Mouse (Mus musculus) right cerebral cortex, adult 18-20 months (tissue): ENCODE data around the gene Ireb2.
"Not testable (repeated sequence)": the region's sequence is repeated elsewhere in the genome, so short reads cannot be mapped to it uniquely, and the experiment has no call there.

Experiments used
- DNase-seq: peaks from one replicate; pipeline ENCODE4 v3.0.0; 2022; ENCODE audit warnings: mixed read lengths

The Ireb2 gene

DNA sequence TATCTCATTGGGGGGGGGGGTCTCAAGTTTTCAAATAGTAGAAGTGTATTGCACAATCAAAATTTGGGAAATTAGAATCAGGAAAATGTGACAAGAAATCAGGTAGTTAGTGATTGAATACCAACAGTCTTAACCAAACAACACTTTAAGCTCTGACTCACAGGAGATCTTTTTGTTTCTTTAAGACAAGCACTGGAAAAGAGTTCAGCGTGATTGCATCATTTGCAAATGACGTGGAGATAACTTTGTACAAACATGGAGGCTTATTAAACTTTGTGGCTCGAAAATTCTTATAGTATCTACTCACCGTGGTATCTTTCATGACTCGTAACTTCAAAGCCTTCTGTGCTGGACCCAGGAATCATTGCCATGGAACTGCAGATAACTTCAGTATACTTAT lies 45.9 kb downstream of the Ireb2 start:
- no peak for DNase-seq

DNA sequence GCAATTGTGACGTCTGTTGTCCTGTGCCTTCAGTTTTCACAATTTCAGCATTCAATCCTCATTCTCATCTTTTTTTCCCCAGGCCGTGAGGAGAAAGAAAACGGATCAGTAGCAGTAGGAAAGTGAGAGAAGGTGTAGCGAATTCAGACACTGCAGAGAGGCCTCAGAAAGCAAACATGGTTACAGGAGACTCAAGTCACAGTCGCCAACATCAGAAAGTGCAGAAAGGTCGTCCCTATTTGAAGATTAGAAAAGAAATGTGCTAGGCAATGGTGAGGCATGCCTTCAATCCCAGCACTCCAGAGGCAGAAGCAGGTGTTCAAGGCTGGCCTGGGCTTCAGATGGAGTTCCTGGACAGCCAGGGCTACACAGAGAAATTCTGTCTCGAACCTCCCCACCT lies 52.0 kb downstream of the Ireb2 start:
- no peak for DNase-seq

DNA sequence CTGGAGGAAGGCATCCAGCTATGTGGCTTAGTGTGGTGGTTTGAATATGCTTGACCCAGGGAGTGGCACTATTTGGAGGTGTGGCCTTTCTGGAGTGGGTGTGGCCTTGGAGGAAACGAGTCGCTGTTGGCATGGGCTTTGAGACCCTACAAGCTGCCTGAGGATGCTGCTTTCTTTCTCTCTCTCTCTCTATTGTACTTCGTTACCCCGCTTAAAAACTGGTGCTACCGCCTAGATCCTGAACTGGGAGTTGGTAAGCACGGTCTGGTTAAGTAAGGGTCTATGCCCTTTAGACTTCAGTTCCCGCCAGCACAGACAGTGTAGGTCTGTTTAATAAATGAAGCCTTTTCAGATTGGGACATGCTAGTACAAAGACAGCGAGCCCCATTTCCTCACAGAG lies 52.8 kb downstream of the Ireb2 start:
- DNase-seq, result no peak

DNA sequence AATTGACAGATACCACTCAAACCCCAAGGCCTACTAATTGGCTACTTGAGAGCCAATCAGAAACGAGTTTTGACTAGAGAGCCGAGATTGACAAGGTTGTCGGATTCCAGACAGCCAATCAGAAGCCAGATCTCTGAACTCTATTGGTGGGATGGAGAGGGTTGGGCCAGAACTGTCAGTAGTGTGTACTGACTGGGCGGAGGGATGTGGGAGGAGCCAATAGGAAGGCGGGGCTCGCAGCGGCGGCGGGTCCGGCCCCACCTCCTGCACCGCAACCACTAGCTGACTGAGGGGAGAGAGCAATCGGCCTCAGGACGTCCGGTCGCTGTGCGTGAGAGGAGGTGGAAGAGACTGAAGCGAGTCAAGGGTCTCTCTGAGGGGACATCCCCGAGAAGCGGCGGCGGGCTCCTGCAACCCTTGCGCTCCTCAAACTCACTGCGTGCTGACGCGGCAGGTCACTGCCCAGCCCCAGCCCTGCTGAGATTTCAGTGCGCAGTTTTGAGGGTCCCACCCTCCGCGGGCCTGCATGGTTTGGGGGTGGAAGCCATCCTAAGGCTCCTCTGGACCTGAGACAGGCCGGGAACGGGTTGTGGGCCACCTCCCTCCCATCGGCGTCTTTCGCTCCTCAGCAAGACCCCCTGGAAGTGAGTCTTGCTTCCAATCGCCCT lies 53.6 kb downstream of the Ireb2 start, which contains the start of gene Hykk:
TSS of gene Hykk (plus strand) at position 274 of the 668 bp plus-strand sequence.
- peak; percentile 94 for DNase-seq

DNA sequence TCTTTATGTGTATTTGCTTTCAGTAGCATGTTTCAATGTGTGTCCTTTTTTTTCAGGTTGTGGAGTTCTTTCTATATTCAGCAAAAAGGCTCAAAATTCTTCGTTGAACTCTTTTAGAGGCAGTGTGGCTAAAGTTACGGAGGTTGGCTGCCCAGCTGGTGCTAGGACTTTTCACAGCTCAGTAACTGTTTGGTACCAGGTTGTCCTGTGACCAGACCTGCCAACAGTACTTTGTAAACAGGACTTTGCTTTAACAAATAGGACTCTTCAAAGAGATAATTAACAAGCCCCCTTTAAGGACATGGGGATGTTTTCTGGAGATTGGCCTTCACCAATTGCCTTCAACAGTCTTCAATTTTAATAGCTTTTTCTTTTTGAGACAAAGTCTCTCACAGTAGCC lies 54.6 kb downstream of the Ireb2 start:
- DNase-seq, result no peak

DNA sequence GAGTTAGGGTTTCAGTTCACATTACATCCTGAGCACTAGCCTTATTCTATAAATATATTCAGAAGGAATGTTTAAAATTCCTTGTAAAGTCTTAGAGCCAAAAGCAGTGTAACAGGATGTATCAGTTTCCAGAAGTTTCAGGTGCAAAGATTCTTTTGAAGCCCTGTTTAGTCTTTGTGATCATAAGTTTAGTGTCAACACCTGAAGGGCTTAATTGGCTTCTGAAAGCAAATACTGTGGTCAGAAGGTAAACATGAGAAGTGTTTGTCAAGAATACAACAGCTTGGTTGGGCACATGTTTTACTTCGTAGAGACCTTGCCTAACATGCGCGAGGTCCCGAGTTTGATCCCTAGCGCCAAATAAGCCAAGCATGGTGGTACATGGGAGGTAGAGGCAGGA lies 55.2 kb downstream of the Ireb2 start:
- no peak for DNase-seq

DNA sequence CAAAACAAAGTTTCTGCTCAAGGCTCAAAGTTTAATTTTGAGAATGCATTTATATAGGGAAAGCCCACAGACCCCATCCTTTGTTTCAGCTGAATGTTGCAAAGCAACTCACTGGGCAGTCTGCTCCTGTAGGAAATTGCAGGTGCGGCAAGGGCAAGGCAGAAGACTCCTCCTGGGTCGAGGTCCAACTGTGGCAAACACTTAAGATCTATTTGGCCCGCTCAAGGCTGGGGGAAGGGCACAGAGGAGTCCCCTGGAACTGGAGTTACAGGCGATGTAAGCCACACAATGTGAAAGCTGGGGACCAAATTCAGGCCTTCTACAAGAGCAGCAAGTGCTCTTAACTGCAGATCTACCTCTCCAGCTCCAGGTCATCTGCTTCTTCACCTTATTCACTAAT lies 56.4 kb downstream of the Ireb2 start:
- no peak for DNase-seq

DNA sequence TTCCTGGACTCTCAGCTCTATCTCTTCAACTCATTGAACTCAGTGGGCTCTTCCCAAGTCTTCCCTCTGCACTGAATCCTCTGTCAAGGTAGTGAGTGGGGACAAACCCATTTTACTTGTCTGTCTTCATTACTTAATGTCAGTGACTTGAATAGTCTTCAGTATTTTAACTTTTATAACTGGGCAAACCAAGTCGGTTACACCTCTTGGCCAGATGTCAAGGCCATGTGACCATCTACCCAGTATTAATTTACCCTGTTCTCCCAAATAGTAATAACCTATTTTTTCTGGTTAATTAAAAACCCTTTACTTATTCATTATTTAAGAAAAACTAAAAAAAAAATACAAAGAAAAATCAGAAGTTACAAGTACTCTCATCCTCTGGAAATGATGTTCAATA lies 67.2 kb downstream of the Ireb2 start:
- DNase-seq, result no peak

DNA sequence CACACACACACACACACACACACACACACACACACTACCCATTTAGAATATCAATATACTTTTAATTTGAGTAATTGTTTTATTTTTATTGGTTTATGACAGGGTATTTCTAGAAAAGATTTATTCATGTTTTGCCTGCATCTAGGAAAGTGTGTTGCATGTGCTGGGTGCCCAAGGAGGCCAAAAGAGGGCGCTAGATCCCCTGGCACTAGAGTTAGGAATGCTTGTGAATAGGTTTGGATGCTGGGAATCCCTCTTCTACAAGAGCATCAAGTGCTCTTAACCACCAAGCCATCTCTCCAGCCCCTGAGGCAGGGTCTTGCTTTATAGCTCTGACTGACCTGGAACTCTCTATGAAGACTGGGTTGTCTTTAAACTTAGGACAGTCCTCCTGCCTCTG lies 68.2 kb downstream of the Ireb2 start:
- no peak for DNase-seq

DNA sequence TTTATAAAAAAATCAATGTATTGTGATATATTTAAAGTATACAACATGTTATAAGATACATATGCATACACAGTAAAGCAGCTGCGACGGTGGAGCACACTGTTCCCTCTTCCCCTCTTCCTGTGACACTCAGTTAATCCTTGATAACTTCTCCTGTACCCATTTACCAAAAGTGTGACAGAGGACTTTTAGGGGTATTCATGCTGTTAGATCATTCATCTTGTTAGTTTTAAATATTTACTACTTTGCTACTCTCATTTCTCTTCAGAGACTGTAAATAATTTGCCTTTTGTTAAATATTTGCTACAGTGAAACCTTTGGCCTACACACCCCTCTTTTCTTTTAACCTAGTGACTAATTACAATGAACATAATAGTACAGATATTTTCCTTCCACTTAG lies 68.8 kb downstream of the Ireb2 start:
- no peak for DNase-seq

DNA sequence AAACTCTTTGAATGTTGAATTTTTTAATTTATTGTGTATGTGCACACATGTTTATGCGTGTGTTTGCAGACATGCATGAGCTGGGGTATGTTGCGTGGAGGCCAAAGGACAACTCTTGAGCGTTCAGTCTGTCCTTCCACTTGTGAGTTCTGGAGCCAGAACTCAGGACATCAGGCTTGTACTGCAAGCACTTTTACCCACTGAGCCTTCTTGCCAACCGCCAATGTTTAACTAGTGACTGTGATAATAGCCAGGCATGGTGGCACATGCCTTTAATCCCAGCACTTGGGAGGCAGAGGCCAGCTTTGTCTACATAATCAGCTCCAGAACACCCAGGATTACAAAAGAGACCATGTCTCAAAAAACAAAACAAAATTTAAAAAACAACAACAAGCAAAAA lies 78.5 kb downstream of the Ireb2 start:
- no peak for DNase-seq

DNA sequence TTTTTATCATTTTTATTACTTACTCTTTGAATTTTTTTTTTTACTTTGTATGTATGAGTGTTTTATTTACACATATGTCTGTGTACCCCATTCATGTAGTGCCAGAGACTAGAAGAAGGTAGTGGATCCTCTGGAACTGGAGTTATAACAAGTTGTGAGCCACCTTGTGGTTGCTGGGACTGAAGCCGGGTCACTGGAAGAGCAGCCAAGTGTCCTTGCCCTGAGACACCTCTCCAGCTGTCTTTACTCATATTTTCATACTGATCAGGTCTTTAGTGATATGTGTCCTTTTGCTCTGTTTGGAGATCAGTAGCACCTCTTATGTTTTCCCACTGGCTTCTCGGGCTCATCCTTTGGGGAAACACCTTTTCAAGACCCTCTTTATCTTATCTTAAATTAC lies 80.9 kb downstream of the Ireb2 start:
- DNase-seq, result no peak

DNA sequence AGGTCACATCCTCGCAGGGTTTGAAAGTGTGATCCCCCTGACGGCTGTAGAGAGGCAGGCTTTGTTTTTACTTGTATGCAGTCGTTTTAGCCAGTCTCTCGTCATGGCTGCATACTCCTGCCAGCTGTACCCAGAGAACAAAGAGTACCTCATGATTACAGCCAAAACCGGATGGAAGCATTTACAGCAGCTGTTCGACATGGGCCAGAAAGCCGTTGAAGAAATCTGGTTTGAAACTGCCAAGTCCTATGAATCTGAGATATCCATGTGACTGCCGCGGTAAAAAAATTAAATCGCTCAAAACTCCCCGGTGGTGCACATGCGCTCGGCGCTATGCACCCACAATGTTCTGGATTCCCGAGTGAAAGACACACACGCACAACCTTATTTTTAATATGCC lies 82.7 kb downstream of the Ireb2 start:
- no peak for DNase-seq

DNA sequence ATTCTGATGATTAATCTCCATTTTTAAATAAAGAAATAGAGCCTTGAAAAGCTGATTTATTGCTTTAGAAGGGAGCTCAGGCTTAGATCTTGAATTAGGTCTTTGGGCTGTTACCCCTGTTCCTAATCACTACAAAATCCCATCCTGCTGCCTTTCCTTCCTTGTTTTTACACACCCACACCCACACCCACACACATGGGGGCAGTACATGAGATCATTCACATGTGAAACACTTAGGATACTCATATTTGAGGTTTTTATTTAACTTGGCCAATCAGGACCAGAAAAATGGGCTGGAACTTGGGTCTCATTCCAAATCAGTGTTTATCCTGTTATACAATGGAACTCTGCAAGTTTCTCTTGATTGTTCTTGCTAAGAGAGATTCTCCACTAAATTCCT lies 85.9 kb downstream of the Ireb2 start:
- no peak for DNase-seq

DNA sequence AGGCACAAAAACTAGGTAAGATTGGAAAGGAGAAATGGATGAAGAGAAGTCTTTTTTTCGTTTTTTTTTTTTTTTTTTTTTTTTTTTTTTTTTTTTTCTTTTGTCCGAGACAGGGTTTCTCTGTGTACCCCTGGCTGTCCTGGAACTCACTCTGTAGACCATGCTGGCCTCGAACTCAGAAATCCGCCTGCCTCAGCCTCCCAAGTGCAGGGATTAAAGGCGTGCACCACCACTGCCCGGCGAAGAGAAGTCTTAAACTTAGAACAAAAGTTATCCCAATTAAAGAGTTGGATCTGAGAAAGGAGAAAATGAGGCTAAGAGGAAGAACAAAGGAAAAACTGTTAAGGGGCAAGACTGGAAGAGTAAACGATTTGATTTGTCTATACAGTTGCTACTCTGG lies 86.6 kb downstream of the Ireb2 start:
- not testable (repeated sequence) for DNase-seq

DNA sequence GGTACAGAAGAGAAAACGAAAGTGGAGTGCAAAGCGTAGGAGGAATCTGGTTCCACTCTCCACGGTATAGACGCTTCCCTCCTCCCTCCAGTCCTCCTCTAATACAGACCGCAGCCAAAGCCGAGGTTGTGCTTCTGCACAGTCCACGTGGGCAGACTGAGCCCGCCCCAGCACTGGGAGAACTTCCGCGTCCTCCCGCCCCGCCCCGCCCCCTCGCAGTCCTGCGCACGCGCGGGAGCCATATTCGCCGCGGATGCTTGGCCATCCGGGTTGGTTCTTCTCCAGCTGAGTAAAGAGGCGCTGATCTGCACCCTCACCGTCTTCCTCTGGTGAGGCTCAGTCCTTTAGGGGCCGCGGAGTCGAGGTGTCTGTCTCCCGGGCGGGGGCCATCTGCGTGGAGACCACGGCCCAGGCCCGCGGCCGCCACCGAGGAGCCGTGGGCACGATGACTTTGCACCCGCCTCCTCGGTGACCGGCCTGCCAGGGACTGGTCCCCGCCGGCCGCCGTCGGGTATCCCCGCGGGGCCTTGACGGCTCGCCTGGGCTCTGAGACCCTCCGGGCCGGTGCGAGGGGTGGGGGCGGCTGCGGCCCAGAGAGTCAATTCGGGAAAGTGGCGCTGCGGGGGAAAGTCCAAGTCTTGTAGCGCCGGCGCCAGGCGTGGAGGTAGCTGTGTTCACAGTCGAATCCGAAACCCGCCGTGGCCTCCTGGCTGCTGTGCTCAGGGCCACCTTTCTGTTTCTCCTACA lies 87.2 kb downstream of the Ireb2 start, which contains the start of the genes Psma4 and AY074887:
TSS of gene Psma4 (plus strand) at position 216 of the 747 bp plus-strand sequence.
TSS of gene AY074887 (minus strand) at position 424 of the 747 bp plus-strand sequence.
- DNase-seq, result peak; percentile 90

DNA sequence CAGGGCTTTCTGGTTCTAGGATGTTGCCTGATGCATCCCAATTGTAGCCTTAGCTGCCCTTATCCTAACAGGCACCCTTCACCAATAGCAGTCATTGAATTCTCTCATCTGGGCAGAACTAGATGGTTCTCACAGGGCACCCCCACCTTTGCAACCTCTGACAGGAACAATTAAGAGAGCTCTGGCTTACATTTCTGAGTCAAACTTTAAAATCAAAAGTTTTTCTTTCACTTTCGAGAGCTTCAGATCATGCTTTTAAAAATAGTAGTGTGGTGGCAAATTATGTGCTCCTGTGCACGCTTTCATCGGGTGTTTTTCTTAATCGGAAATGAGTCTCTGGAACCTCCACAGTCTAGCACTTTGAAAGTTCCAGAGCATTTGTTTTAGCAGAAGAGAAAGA lies 97.5 kb downstream of the Ireb2 start:
- no peak for DNase-seq
